Mouse (Mus musculus) spleen, adult 2 months (tissue): Measurements from ENCODE around the gene Nek9. TPM values are rescaled to one million over a fixed set of nuclear protein-coding genes. Genes with fewer than 3 reads are reported as not detected.
A peak's percentile ranks its signal among the peaks of the same experiment; 100 is the strongest.

Experiments used
- DNase-seq, 2 experiments: peaks; one replicate each; pipeline versions ENCODE4 v3.0.0 to v3.0.0-alpha.2; 2012 to 2021; ENCODE audit warnings: low spot score in 2 of 2, low read depth in 1 of 2
- H3K27ac ChIP-seq: fragments of 200-500 bp; 2 replicates; pipeline ENCODE4 v1.5.1; 2012; ENCODE audit warnings: low read length, inconsistent platforms; ENCODE audit not compliant: insufficient read depth
- H3K27me3 ChIP-seq: fragments of 200-500 bp; 2 replicates; pipeline ENCODE4 v1.6.1; 2012; ENCODE audit warnings: mild to moderate bottlenecking, moderate library complexity, low read length, inconsistent platforms; ENCODE audit not compliant: control insufficient read depth, insufficient read depth
- H3K36me3 ChIP-seq: fragments of 200-500 bp; 2 replicates; pipeline ENCODE4 v1.6.1; 2012; ENCODE audit warnings: mild to moderate bottlenecking, low read length, inconsistent platforms; ENCODE audit not compliant: control insufficient read depth, insufficient read depth
- H3K4me1 ChIP-seq: fragments of 200-500 bp; 2 replicates; pipeline ENCODE4 v1.6.1; 2011; ENCODE audit warnings: inconsistent platforms; ENCODE audit not compliant: control insufficient read depth, insufficient read depth, insufficient read length
- H3K4me3 ChIP-seq: fragments of 200-500 bp; 2 replicates; pipeline ENCODE4 v1.5.1; 2011; ENCODE audit warnings: mild to moderate bottlenecking, inconsistent platforms; ENCODE audit not compliant: insufficient read depth, insufficient read length; ENCODE audit errors: extremely low read depth
- CTCF ChIP-seq: fragments of 200-500 bp; IDR thresholded peaks from 2 replicates; pipeline ENCODE4 v1.5.1; 2011; ENCODE audit warnings: mild to moderate bottlenecking, inconsistent platforms; ENCODE audit not compliant: insufficient read depth, insufficient read length, insufficient replicate concordance; ENCODE audit errors: extremely low read depth
- POLR2A ChIP-seq: fragments of 200-500 bp; IDR thresholded peaks from 2 replicates; pipeline ENCODE4 v1.6.1; 2011; ENCODE audit warnings: low read depth, low read length, inconsistent platforms
- WGBS: fragments of 180-500 bp; shearing (Covaris S2); methylation state at CpG from one replicate; pipeline ENCODE4 v1.1.7; 2018; 5-methylcytosine and 5-hydroxymethylcytosine counted together
- polyA plus RNA-seq: library from polyadenylated mRNA; depleted of rRNA; stranded (reverse); fragments of >200 nt; gene quantifications from 2 replicates; pipeline ENCODE4 v1.2.3, GENCODE M21; 2012

Gene Nek9
- polyA plus RNA-seq, 1 experiment, result 18.7 TPM

DNA sequence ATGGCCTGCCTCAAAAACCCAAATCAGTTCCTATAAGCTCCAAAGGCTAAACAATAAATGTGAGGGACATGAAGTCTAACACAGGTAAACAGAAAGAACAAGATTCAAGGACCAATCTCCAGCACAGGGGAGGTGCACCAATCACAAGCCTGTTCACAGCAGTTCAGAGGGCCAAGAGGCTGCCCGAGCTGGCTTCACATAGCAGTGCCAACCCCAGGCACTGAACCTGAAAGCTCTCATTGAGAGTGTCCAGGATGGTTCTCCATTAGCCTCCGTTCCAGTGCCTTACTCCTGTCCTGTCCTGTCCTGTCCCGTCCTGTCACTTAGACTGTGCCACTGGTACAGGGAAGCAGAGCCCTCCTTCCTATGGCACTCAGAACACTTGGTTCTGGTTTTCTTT is 8.0 kb upstream of the Nek9 start:
- Histone ChIP-seq H3K4me1 (peaks cover 5% of the 10 kb centered on the region; the same call in 1 of the 2 replicates), H3K36me3 (peaks cover 8% of the 10 kb centered on the region), H3K27ac (peak overlapping the region; percentile 38; the same call in 1 of the 2 replicates), H3K27me3 (no peaks in the 10 kb centered on the region), H3K4me3 (no peak overlapping the region)
- DNase-seq, result no peak
- no peak for TF ChIP-seq POLR2A
- no peak for TF ChIP-seq CTCF
- 82% methylated on average over 3 of the region's 3 CpGs for WGBS

DNA sequence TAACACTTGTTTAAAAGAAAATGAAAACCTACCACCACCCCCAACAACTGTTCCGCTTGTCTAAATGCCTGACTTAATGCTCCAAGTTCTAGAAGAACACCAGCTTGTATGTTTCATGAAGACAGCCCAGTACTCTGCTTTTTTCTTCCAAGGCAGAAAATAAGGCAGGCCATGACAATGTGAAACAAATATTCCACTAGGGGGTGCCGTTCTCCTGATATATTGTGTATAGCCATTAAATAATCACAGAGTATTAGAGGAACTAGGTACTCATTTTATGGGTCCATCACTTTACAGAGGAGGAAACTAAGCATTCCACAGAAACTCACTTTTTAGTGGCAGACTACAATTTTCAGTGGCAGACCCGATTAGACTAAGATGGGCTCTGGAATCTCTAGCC is 7.2 kb upstream of the Nek9 start:
- Histone ChIP-seq H3K27me3 (no peaks in the 10 kb centered on the region), H3K27ac (no peak overlapping the region), H3K36me3 (peaks cover 11% of the 10 kb centered on the region), H3K4me1 (peaks cover 5% of the 10 kb centered on the region; the same call in 1 of the 2 replicates), H3K4me3 (no peak overlapping the region)
- peak; percentile 25 to 61 for DNase-seq
- 41% methylated on average over 3 of the region's 3 CpGs for WGBS
- TF ChIP-seq CTCF, result no peak
- TF ChIP-seq POLR2A, result no peak

DNA sequence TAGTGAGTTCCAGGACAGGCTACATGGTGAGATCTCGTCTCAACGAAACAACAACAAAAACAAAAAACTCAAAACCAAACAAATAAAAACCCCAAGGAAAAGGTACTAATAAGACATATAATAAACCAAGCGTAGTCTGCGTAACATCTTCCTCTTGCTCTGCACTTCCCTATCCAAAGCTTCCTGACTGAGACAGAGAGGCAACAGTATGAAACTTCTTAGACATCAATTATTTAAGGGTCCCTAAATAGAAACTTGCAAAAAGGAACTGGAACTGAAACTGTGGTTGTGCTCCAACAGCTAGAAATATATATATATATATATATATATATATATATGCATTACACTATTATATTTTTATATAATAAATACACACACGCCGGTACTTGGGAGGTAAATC is 6.4 kb upstream of the Nek9 start:
- Histone ChIP-seq H3K4me1 (peaks cover 5% of the 10 kb centered on the region; the same call in 1 of the 2 replicates), H3K27ac (peak overlapping the region; percentile 31; the same call in 1 of the 2 replicates), H3K4me3 (no peak overlapping the region), H3K27me3 (no peaks in the 10 kb centered on the region), H3K36me3 (peaks cover 11% of the 10 kb centered on the region)
- WGBS, result 32% methylated on average over 6 of the region's 6 CpGs
- DNase-seq, result peak in 1 of 2 experiments; percentile 30
- TF ChIP-seq CTCF (no peak), POLR2A (no peak)

DNA sequence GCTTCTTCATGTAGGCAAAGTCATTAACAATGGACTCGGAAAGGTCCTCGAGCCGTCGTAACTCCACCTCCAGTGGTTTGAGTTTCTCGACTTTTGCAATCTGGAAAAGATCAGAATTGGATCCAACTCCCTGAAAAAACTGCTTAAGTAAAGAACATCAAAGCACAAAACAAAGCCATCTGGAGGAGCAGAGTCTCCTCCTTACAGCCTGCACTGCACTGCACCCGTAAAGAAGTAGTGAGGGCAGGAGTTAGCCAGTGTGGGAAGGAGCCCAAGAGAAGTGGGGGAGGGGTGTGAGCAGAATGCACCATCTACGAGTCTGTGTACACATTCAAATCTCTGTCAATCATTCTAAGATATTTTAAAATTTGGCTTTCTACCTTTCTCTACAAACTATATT is 5.1 kb upstream of the Nek9 start:
- WGBS, result 88% methylated on average over 7 of the region's 7 CpGs
- Histone ChIP-seq H3K4me1 (peaks cover 8% of the 10 kb centered on the region; the same call in 1 of the 2 replicates), H3K36me3 (peaks cover 9% of the 10 kb centered on the region; the same call in 1 of the 2 replicates), H3K27ac (no peak overlapping the region), H3K4me3 (no peak overlapping the region), H3K27me3 (no peaks in the 10 kb centered on the region)
- no peak for TF ChIP-seq POLR2A
- no peak for DNase-seq

DNA sequence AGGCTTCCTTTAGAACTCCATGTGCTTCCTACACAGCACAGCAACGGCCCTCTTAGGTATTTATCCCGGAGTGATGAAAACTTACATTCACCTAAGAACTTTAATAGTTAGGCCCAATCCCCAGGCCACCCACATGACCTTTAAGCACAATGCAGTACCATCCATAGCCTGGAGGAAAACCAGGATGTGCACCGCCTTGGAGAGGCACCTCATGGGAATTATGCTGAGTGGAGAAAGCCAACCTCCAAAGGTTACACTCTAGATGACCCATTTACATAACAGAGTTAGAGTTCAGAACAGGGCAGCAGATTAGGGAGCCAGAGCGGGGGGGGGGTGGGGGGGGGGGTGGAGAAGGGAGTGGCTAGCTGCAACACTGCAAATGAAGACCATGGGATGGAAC is 3.1 kb upstream of the Nek9 start:
- Histone ChIP-seq H3K4me1 (peaks cover 8% of the 10 kb centered on the region; the same call in 1 of the 2 replicates), H3K27me3 (no peaks in the 10 kb centered on the region; the same call in 1 of the 2 replicates), H3K4me3 (no peak overlapping the region), H3K27ac (no peak overlapping the region), H3K36me3 (peaks cover 8% of the 10 kb centered on the region; the same call in 1 of the 2 replicates)
- TF ChIP-seq POLR2A (no peak), CTCF (no peak)
- 95% methylated on average over 4 of the region's 4 CpGs for WGBS
- no peak for DNase-seq

DNA sequence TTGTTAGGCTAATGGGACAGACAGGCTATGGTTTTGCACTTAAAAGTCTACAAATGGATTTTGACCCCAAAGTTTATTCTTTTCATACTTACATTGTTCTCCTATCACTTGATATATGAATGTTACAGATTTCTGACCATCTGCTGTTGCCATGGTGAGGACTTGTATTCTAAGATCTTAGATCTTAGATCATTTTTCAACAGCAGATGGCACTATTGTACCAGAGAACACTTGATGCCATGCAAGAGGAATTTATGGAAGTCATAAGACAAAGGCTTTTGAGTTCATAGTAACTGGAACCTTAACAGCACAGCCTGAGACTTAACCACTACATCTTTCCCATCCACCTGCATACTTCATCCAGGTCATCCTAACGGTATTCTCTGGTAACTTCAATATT is 2.0 kb upstream of the Nek9 start:
- no peak overlapping the region for H3K27ac ChIP-seq
- no peak overlapping the region for H3K4me3 ChIP-seq
- peaks cover 8% of the 10 kb centered on the region; the same call in 1 of the 2 replicates for H3K4me1 ChIP-seq
- 40% methylated on average over 1 of the region's 1 CpGs for WGBS
- DNase-seq, result peak in 1 of 2 experiments; percentile 76
- H3K36me3 ChIP-seq, result peaks cover 10% of the 10 kb centered on the region
- TF ChIP-seq CTCF (no peak), POLR2A (no peak)
- no peaks in the 10 kb centered on the region; the same call in 1 of the 2 replicates for H3K27me3 ChIP-seq

DNA sequence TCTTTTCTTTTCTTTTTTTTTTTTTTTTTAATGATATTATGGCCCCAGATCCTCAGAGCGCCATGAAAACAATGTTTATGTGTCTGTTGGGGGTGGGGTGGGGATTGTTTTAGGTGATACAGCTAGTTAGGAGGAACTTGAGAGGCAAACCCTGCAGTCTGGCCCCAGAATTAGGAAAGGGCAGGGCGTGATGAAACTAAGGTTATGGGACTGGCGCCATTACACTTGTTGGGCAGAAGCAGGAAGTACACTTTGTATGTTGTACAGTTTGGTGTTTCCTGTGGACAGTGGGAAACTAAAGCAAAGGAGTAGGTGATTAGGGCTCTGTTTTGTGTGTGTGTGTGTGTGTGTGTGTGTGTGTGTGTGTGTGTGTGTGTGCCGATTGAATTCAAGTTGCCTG is 785 bp upstream of the Nek9 start:
- Histone ChIP-seq H3K27ac (peak overlapping the region; percentile 51), H3K4me3 (peak overlapping the region; percentile 19), H3K27me3 (no peaks in the 10 kb centered on the region; the same call in 1 of the 2 replicates), H3K36me3 (peaks cover 10% of the 10 kb centered on the region), H3K4me1 (peaks cover 6% of the 10 kb centered on the region; the same call in 1 of the 2 replicates)
- WGBS, result 12% methylated on average over 4 of the region's 4 CpGs
- no peak for DNase-seq
- TF ChIP-seq CTCF (no peak), POLR2A (no peak)
